Mouse (Mus musculus) CH12.LX (cell line): ENCODE data around the gene Kctd5. TPM values are rescaled to one million over a fixed set of nuclear protein-coding genes. Genes with fewer than 3 reads are reported as not detected.

Source experiments
- DNase-seq: peaks from one replicate; pipeline ENCODE4 v3.0.0-alpha.2; 2013; ENCODE audit errors: extremely low read depth
- H3K27ac ChIP-seq: 2 replicates; pipeline ENCODE4 v1.5.1; 2012; ENCODE audit warnings: low read depth, mild to moderate bottlenecking, control low read depth, moderate library complexity; ENCODE audit not compliant: insufficient read depth
- H3K27me3 ChIP-seq: replicated peaks from 2 replicates; pipeline ENCODE3; 2012; ENCODE audit warnings: inconsistent platforms
- H3K36me3 ChIP-seq, 2 experiments: replicated peaks in 1 of 2; 2 replicates each; pipeline versions ENCODE3 to v1.6.1; 2012; ENCODE audit warnings: inconsistent platforms in 1 of 2, low read length in 1 of 2, mild to moderate bottlenecking in 1 of 2, mixed read lengths in 1 of 2, moderate library complexity in 1 of 2; ENCODE audit not compliant: control insufficient read depth in 1 of 2, insufficient read depth in 1 of 2
- H3K4me1 ChIP-seq, 2 experiments: 2 replicates each; pipeline ENCODE4 v1.6.1; 2012; ENCODE audit warnings: inconsistent platforms in 1 of 2, moderate library complexity in 1 of 2; ENCODE audit not compliant: insufficient read depth in 2 of 2, control insufficient read depth in 1 of 2
- H3K4me2 ChIP-seq: 2 replicates; pipeline ENCODE4 v1.6.1; 2012; ENCODE audit warnings: low read depth, mild to moderate bottlenecking, control low read depth; ENCODE audit not compliant: poor library complexity, insufficient read depth, severe bottlenecking
- H3K4me3 ChIP-seq, 3 experiments: fragments of 150-350 bp in 1 of 3; sonication (generic) in 1 of 3; replicated peaks in 1 of 3; 2 replicates each; pipeline versions ENCODE3 to v1.5.1; 2011 to 2012; ENCODE audit warnings: low read depth in 2 of 3, low read length in 2 of 3, mild to moderate bottlenecking in 2 of 3, moderate library complexity in 2 of 3, control low read depth in 1 of 3, improper control_type of control experiment in 1 of 3, inconsistent platforms in 1 of 3, mixed read lengths in 1 of 3; ENCODE audit not compliant: poor library complexity in 1 of 3
- H3K79me2 ChIP-seq: replicated peaks from 2 replicates; pipeline ENCODE4 v1.6.1; 2012; ENCODE audit warnings: mild to moderate bottlenecking, moderate library complexity; ENCODE audit not compliant: control insufficient read depth, poor library complexity, insufficient read depth, severe bottlenecking; ENCODE audit errors: extremely low read depth
- H3K9ac ChIP-seq: 2 replicates; pipeline ENCODE4 v1.6.1; 2012; ENCODE audit warnings: low read depth, mild to moderate bottlenecking, control low read depth, moderate library complexity; ENCODE audit not compliant: insufficient read depth
- H3K9me3 ChIP-seq: replicated peaks from 2 replicates; pipeline ENCODE3; 2012; ENCODE audit warnings: low read length, inconsistent platforms, mixed read lengths
- CHD2 ChIP-seq: IDR thresholded peaks from 2 replicates; pipeline ENCODE4 v1.6.1; 2011; ENCODE audit warnings: low read length, improper control_type of control experiment
- EP300 ChIP-seq: IDR thresholded peaks from 2 replicates; pipeline ENCODE4 v1.6.1; 2011; ENCODE audit warnings: low read length, improper control_type of control experiment
- ETS1 ChIP-seq: conservative IDR thresholded peaks from 2 replicates; pipeline ENCODE4 v1.6.1; 2012; ENCODE audit warnings: low read depth, mild to moderate bottlenecking, inconsistent platforms, low read length, improper control_type of control experiment, moderate library complexity
- IRF4 ChIP-seq: IDR thresholded peaks from 2 replicates; pipeline ENCODE4 v1.6.1; 2014; ENCODE audit warnings: low read depth, mild to moderate bottlenecking, inconsistent platforms, low read length, improper control_type of control experiment
- JUN ChIP-seq: IDR thresholded peaks from 2 replicates; pipeline ENCODE4 v1.6.1; 2011; ENCODE audit warnings: low read depth, mild to moderate bottlenecking, low read length, improper control_type of control experiment, moderate library complexity; ENCODE audit not compliant: insufficient read depth
- JUND ChIP-seq: conservative IDR thresholded peaks from 2 replicates; pipeline ENCODE4 v1.6.1; 2011; ENCODE audit warnings: low read depth, low read length, improper control_type of control experiment
- KAT2A ChIP-seq: IDR thresholded peaks from 2 replicates; pipeline ENCODE4 v1.6.1; 2012; ENCODE audit warnings: low read length, improper control_type of control experiment, inconsistent platforms; ENCODE audit not compliant: insufficient replicate concordance
- MAFK ChIP-seq: IDR thresholded peaks from 2 replicates; pipeline ENCODE4 v1.6.1; 2011; ENCODE audit warnings: low read length, improper control_type of control experiment; ENCODE audit not compliant: insufficient replicate concordance
- MYC ChIP-seq: IDR thresholded peaks from 2 replicates; pipeline ENCODE4 v1.6.1; 2011; ENCODE audit warnings: low read depth, mild to moderate bottlenecking, improper control_type of control experiment, low read length
- RCOR1 ChIP-seq: conservative IDR thresholded peaks from 2 replicates; pipeline ENCODE4 v1.6.1; 2012; ENCODE audit warnings: low read depth, mild to moderate bottlenecking, inconsistent platforms, low read length, improper control_type of control experiment
- SIN3A ChIP-seq: IDR thresholded peaks from 2 replicates; pipeline ENCODE4 v1.6.1; 2012; ENCODE audit warnings: low read length, improper control_type of control experiment, inconsistent platforms
- TBP ChIP-seq: conservative IDR thresholded peaks from 2 replicates; pipeline ENCODE4 v1.6.1; 2011; ENCODE audit warnings: low read depth, low read length, improper control_type of control experiment
- TCF12 ChIP-seq: IDR thresholded peaks from 2 replicates; pipeline ENCODE4 v1.6.1; 2014; ENCODE audit warnings: low read depth, mild to moderate bottlenecking, inconsistent platforms, low read length, improper control_type of control experiment
- USF1 ChIP-seq: IDR thresholded peaks from 2 replicates; pipeline ENCODE4 v1.6.1; 2014; ENCODE audit warnings: low read depth, mild to moderate bottlenecking, inconsistent platforms, low read length, improper control_type of control experiment
- ZMIZ1 ChIP-seq: IDR thresholded peaks from 2 replicates; pipeline ENCODE4 v1.6.1; 2012; ENCODE audit warnings: low read depth, mild to moderate bottlenecking, inconsistent platforms, low read length, improper control_type of control experiment
- dilution Hi-C: fragments of 300-500 bp; cut with MboI; formaldehyde crosslinking; loops from 2 replicates; pipeline ENCODE4 v1.14.3; 2020; ENCODE audit warnings: low sequenced_read_pairs; ENCODE audit not compliant: extremely low pct_unique_long_range_greater_than_20kb, extremely low pct_ligation_motif_present
- in situ Hi-C: fragments of 300-500 bp; cut with MboI; formaldehyde crosslinking; loops from 3 replicates; pipeline ENCODE4 v1.14.3; 2019; ENCODE audit warnings: low sequenced_read_pairs, low pct_ligation_motif_present, low pct_unique_long_range_greater_than_20kb, mixed read lengths
- polyA plus RNA-seq: library from polyadenylated mRNA; unstranded; fragments of >175 nt; gene quantifications from 2 replicates; pipeline ENCODE4 v1.2.1, GENCODE M21; 2012; ENCODE audit warnings: low read depth; ENCODE audit not compliant: insufficient read length
- total RNA-seq, 2 experiments: library from RNA; depleted of rRNA; stranded (reverse); fragments of 300-350 nt in 1 of 2; fragments of >200 nt in 1 of 2; gene quantifications; 2 replicates each; pipeline ENCODE4 v1.2.3; 2012 to 2014

The Kctd5 gene
- total and polyA plus RNA-seq, 3 experiments, result 30.1 to 51.1 (median 44.3) TPM

- in situ Hi-C loops (no loop called here), dilution Hi-C loops (no loop called here)
Observed at GRCm38 (mm10) chr17:24077101-24077500, 3.8 kb upstream of the Kctd5 start.

GRCm38 (mm10) chr17:24069531-24069930 is 3.8 kb downstream of the Kctd5 start:
- 0 out of 2 replicates have a peak, but pooled peaks have one; percentile 27 for TF ChIP-seq ETS1
- peak; percentile 54; the same call in 1 of the 2 replicates for TF ChIP-seq SIN3A
- TF ChIP-seq CHD2, result peak; percentile 53; the same call in 1 of the 2 replicates
- TF ChIP-seq RCOR1, result 0 out of 2 replicates have a peak, but pooled peaks have one; percentile 40
- no peak for TF ChIP-seq MAFK
- TF ChIP-seq EP300, result peak; percentile 89
- TF ChIP-seq IRF4, result peak; percentile 86
- no peak for TF ChIP-seq JUN
- TF ChIP-seq MYC, result no peak
- TF ChIP-seq TCF12, result peak; percentile 56; the same call in 1 of the 2 replicates
- TF ChIP-seq ZMIZ1, result no peak
- TF ChIP-seq KAT2A, result 0 out of 2 replicates have a peak, but pooled peaks have one; percentile 46
- no peak for TF ChIP-seq USF1
- TF ChIP-seq JUND, result 0 out of 2 replicates have a peak, but pooled peaks have one; percentile 21
- Histone ChIP-seq H3K36me3 (peaks cover 5 to 45% of the 10 kb centered on the region in 2 experiments), H3K4me2 (0 out of 2 replicates have a peak overlapping the region, but pooled peaks have one; percentile 45), H3K27ac (0 out of 2 replicates have a peak overlapping the region, but pooled peaks have one; percentile 2), H3K9ac (no peak overlapping the region), H3K79me2 (peaks cover 40% of the 10 kb centered on the region), H3K4me1 (peaks cover 17 to 49% of the 10 kb centered on the region in 2 experiments), H3K27me3 (no peaks in the 10 kb centered on the region), H3K4me3 (no peak overlapping the region), H3K9me3 (no peaks in the 10 kb centered on the region)
- in situ Hi-C loops (no loop called here), dilution Hi-C loops (no loop called here)
- peak; percentile 77 for DNase-seq

More at GRCm38 (mm10) chr17:24077101-24077500, 3.8 kb upstream of the Kctd5 start:
- Histone ChIP-seq H3K36me3 (peaks cover 20 to 56% of the 10 kb centered on the region in 2 experiments), H3K4me1 (peaks cover 0 to under 1% of the 10 kb centered on the region in 2 experiments; a peak in 2 of 4 replicates), H3K9me3 (no peaks in the 10 kb centered on the region), H3K27ac (no peak overlapping the region), H3K4me3 (no peak overlapping the region), H3K79me2 (peaks cover 9% of the 10 kb centered on the region), H3K4me2 (no peak overlapping the region), H3K27me3 (no peaks in the 10 kb centered on the region), H3K9ac (no peak overlapping the region)
- no peak for TF ChIP-seq IRF4
- TF ChIP-seq SIN3A, result no peak
- TF ChIP-seq TBP, result no peak
- TF ChIP-seq ZMIZ1, result no peak
- no peak for DNase-seq
